Comparison of ENCODE assay signal across 8 mouse cellular contexts in the genomic region with DNA sequence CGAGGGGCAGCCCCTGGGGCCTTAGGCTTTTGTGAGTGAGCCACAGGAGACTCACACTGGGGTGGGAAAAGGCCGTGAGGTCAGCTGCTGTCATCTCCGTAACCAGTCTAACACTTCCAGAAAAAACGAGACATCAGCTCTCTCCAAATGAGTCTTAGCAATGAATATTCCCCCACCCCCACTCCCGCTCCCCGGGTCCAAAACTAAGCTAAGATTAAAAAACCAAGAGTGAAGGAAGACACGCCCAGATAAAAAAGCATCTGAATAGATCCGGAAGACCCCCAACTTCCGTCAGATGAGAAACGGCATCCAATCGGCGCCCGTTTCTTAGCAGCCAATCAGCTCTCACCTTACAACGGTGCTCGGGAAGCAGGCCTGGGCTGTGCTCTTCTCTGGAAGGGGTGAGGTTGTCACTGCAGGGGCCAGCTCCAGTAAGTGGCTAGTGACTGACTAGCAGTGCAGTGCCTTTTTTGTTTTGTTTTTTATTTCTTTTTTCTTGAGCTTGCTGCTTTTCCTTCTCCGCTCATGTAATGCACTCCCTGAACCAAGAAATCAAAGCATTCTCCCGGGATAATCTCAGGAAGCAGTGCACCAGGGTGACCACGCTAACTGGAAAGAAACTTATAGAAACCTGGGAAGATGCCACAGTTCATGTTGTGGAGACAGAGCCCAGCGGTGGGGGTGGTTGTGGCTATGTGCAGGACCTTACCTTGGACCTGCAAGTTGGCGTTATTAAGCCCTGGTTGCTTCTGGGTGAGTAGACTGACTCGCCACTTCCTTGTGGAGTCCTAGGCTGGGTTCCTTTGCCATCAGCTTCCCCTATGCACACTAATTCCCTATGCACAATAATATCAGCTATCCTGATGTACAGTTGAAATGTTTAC. TPM values are rescaled to one million over a fixed set of nuclear protein-coding genes. Genes with fewer than 3 reads are reported as not detected.
DNase-seq lines count a peak whose midpoint lies in the region; ATAC-seq lines count a peak whose summit lies in the region.

Dusp19 (plus strand) TSS at position 192 of the 884 bp plus-strand sequence.
Nup35 (plus strand) TSS at position 383 of the 884 bp plus-strand sequence.

- ATAC-seq in common myeloid progenitor, adult 5-6 weeks (replicated peaks; ENCODE audit: low read depth, poor library complexity, severe bottlenecking), result peak; percentile 99
- ATAC-seq in megakaryocyte progenitor cell, adult 5-6 weeks (replicated peaks; ENCODE audit: poor library complexity), result peak; percentile 98

- peak; percentile 92 for DNase-seq in ZHBTc4 (ENCODE audit: low read depth, low spot score)
- DNase-seq in gastrocnemius, adult 8-10 months (ENCODE audit: low spot score in 2 of 2), result peak; percentile 91 to 92
- DNase-seq in induced T-regulatory cell, adult 2 months (ENCODE audit: low read depth), result peak; percentile 93
- peak; percentile 89 to 98 for DNase-seq in left cerebral cortex, adult 9 months (ENCODE audit: low spot score in 2 of 2)
- DNase-seq in right cerebral cortex, postnatal 14 days, result peak; percentile 91
- DNase-seq in urinary bladder, postnatal 36 days (ENCODE audit: low spot score in 2 of 2), result peak; percentile 90 to 93

RNA-seq across cellular contexts. Expression of gene Dusp19, which starts in this region (rescaled TPM):
- 8.8 and 9.6 TPM in 2 replicates for total RNA-seq in common myeloid progenitor, adult 5-6 weeks (2017)
- 10 to 100 TPM in 1 of 4 experiments, 1 to 10 TPM in 3; 9.3 to 11.0 (median 9.5) TPM for total RNA-seq in gastrocnemius, adult 8-10 months (2022)
- total RNA-seq in megakaryocyte progenitor cell, adult 5-6 weeks (2015), result 8.9 and 9.9 TPM in 2 replicates
- 6.5 and 9.7 TPM in 2 replicates for total RNA-seq in megakaryocyte progenitor cell, adult 5-6 weeks (2017)

RNA-seq across cellular contexts. Expression of gene Nup35, which starts in this region (rescaled TPM):
- total RNA-seq in common myeloid progenitor, adult 5-6 weeks (2017), result 42.8 and 48.1 TPM in 2 replicates
- 1 to 10 TPM; 6.5 to 7.8 (median 7.3) TPM for total RNA-seq in gastrocnemius, adult 8-10 months (2022)
- 44.5 and 52.2 TPM in 2 replicates for total RNA-seq in megakaryocyte progenitor cell, adult 5-6 weeks (2015)
- total RNA-seq in megakaryocyte progenitor cell, adult 5-6 weeks (2017), result 39.9 and 44.9 TPM in 2 replicates

Comparison
In these comparisons a context has a peak if more than half of its experiments do, and no peak if none do; other contexts are left out.
1. Peak in every context shown above with its lines: DNase-seq and ATAC-seq.